Mouse (Mus musculus) myocyte (in vitro differentiated cells): ENCODE measurements at regions not wholly inside any gene's neighbourhood (a gene's known extent, or its start where the extent isn't known, plus 50 kb on each side); places are given as distances from the start of the nearest gene placed in this dataset.

Experiments
- H3K27me3 ChIP-seq: one replicate; pipeline ENCODE4 v1.6.1; 2011; ENCODE audit not compliant: control insufficient read depth, insufficient read depth, insufficient read length
- H3K36me3 ChIP-seq: one replicate; pipeline ENCODE4 v1.6.1; 2011; ENCODE audit not compliant: control insufficient read depth, insufficient read depth
- H3K4me2 ChIP-seq: one replicate; pipeline ENCODE4 v1.6.1; 2011; ENCODE audit warnings: low read depth, control low read depth
- H3K4me3 ChIP-seq: one replicate; pipeline ENCODE4 v1.5.1; 2011; ENCODE audit warnings: mild to moderate bottlenecking, control low read depth, moderate library complexity
- H3K79me2 ChIP-seq: one replicate; pipeline ENCODE4 v1.6.1; 2011; ENCODE audit not compliant: control insufficient read depth, insufficient read depth
- H3ac ChIP-seq: one replicate; pipeline ENCODE4 v1.6.1; 2011; ENCODE audit not compliant: control insufficient read depth, insufficient read length
- CEBPB ChIP-seq: IDR thresholded peaks from 2 replicates; pipeline ENCODE4 v1.6.1; 2011; ENCODE audit warnings: mild to moderate bottlenecking, moderate library complexity; ENCODE audit not compliant: poor library complexity, insufficient read depth, severe bottlenecking
- E2F4 ChIP-seq: IDR thresholded peaks from one replicate; pipeline ENCODE4 v1.6.1; 2011; ENCODE audit warnings: mild to moderate bottlenecking, control low read depth, moderate library complexity; ENCODE audit not compliant: insufficient read depth
- MAX ChIP-seq: IDR thresholded peaks from one replicate; pipeline ENCODE4 v1.6.1; 2011; ENCODE audit warnings: low read depth, mild to moderate bottlenecking, control low read depth
- MYOD1 ChIP-seq, 3 experiments: IDR thresholded peaks; one replicate each; pipeline ENCODE4 v1.6.1; 2011; ENCODE audit warnings: control low read depth in 2 of 3, low read depth in 2 of 3, mild to moderate bottlenecking in 2 of 3, moderate library complexity in 1 of 3; ENCODE audit not compliant: insufficient read length in 2 of 3, control insufficient read depth in 1 of 3
- MYOG ChIP-seq, 3 experiments: IDR thresholded peaks; one replicate each; pipeline ENCODE4 v1.6.1; 2011; ENCODE audit warnings: control low read depth in 2 of 3, low read depth in 2 of 3, mild to moderate bottlenecking in 2 of 3; ENCODE audit not compliant: insufficient read length in 2 of 3, control insufficient read depth in 1 of 3, insufficient read depth in 1 of 3
- POLR2A ChIP-seq: IDR thresholded peaks from one replicate; pipeline ENCODE4 v1.6.1; 2011; ENCODE audit warnings: low read depth, mild to moderate bottlenecking, control low read depth, moderate library complexity; ENCODE audit not compliant: insufficient read length
- POLR2AphosphoS2 ChIP-seq: IDR thresholded peaks from one replicate; pipeline ENCODE4 v1.6.1; 2011; ENCODE audit warnings: low read depth, control low read depth; ENCODE audit not compliant: insufficient read length
- REST ChIP-seq: IDR thresholded peaks from one replicate; pipeline ENCODE4 v1.6.1; 2011; ENCODE audit warnings: mild to moderate bottlenecking, control low read depth, moderate library complexity; ENCODE audit not compliant: insufficient read depth, insufficient read length
- SRF ChIP-seq: IDR thresholded peaks from one replicate; pipeline ENCODE4 v1.6.1; 2011; ENCODE audit warnings: low read depth; ENCODE audit not compliant: control insufficient read depth, insufficient read length
- TCF12 ChIP-seq: IDR thresholded peaks from one replicate; pipeline ENCODE4 v1.6.1; 2011; ENCODE audit warnings: mild to moderate bottlenecking, control low read depth; ENCODE audit not compliant: poor library complexity, insufficient read depth, severe bottlenecking
- TCF3 ChIP-seq: IDR thresholded peaks from one replicate; pipeline ENCODE4 v1.6.1; 2011; ENCODE audit warnings: low read depth, control low read depth; ENCODE audit not compliant: insufficient read length
- USF1 ChIP-seq: IDR thresholded peaks from one replicate; pipeline ENCODE4 v1.6.1; 2011; ENCODE audit warnings: low read depth, mild to moderate bottlenecking, control low read depth, moderate library complexity

GRCm38 (mm10) chr2:179370882-179371546 lies 71.2 kb upstream of the Cdh4 start:
- no peak for TF ChIP-seq SRF
- no peak for TF ChIP-seq E2F4
- no peak for TF ChIP-seq MYOD1 (IDR thresholded peaks at IDR 0.05; ENCODE audit: control insufficient read depth in 1 of 3, insufficient read length in 2 of 3, low read depth in 2 of 3)
- no peak for TF ChIP-seq POLR2AphosphoS2
- no peak for TF ChIP-seq CEBPB
- no peak for TF ChIP-seq TCF12
- H3K36me3 ChIP-seq = no peaks in the 10 kb centered on the region

GRCm38 (mm10) chr2:179371553-179371952 lies 70.7 kb upstream of the Cdh4 start:
- Histone ChIP-seq H3ac (no peak overlapping the region), H3K4me3 (no peak overlapping the region), H3K36me3 (no peaks in the 10 kb centered on the region), H3K27me3 (no peaks in the 10 kb centered on the region), H3K4me2 (no peak overlapping the region), H3K79me2 (no peaks in the 10 kb centered on the region)
- no peak for TF ChIP-seq MAX
- no peak for TF ChIP-seq USF1
- no peak for TF ChIP-seq TCF12
- TF ChIP-seq E2F4 = no peak
- no peak for TF ChIP-seq REST
- TF ChIP-seq TCF3 = no peak
- no peak for TF ChIP-seq SRF
- TF ChIP-seq CEBPB = no peak
- no peak for TF ChIP-seq MYOG (IDR thresholded peaks at IDR 0.05; ENCODE audit: control insufficient read depth in 1 of 3, insufficient read depth in 1 of 3, insufficient read length in 2 of 3, low read depth in 2 of 3)
- no peak for TF ChIP-seq POLR2A
- TF ChIP-seq MYOD1 (IDR thresholded peaks at IDR 0.05; ENCODE audit: control insufficient read depth in 1 of 3, insufficient read length in 2 of 3, low read depth in 2 of 3) = no peak
- no peak for TF ChIP-seq POLR2AphosphoS2

More at GRCm38 (mm10) chr2:179370882-179371546, 71.2 kb upstream of the Cdh4 start:
- no peak overlapping the region for H3K4me2 ChIP-seq
- H3K27me3 ChIP-seq = no peaks in the 10 kb centered on the region
- no peaks in the 10 kb centered on the region for H3K79me2 ChIP-seq
- no peak overlapping the region for H3K4me3 ChIP-seq
- no peak overlapping the region for H3ac ChIP-seq

GRCm38 (mm10) chr2:179379691-179380443 lies 62.4 kb upstream of the Cdh4 start:
- no peak overlapping the region for H3K4me2 ChIP-seq
- H3K27me3 ChIP-seq = no peaks in the 10 kb centered on the region
- no peaks in the 10 kb centered on the region for H3K36me3 ChIP-seq
- H3K4me3 ChIP-seq = no peak overlapping the region
- H3ac ChIP-seq = no peak overlapping the region
- H3K79me2 ChIP-seq = no peaks in the 10 kb centered on the region
- TF ChIP-seq REST = no peak
- TF ChIP-seq TCF12 = no peak
- no peak for TF ChIP-seq MYOD1 (IDR thresholded peaks at IDR 0.05; ENCODE audit: control insufficient read depth in 1 of 3, insufficient read length in 2 of 3, low read depth in 2 of 3)
- TF ChIP-seq SRF = no peak
- no peak for TF ChIP-seq TCF3
- TF ChIP-seq E2F4 = no peak
- no peak for TF ChIP-seq POLR2A
- no peak for TF ChIP-seq MAX
- no peak for TF ChIP-seq CEBPB
- TF ChIP-seq MYOG (IDR thresholded peaks at IDR 0.05; ENCODE audit: control insufficient read depth in 1 of 3, insufficient read depth in 1 of 3, insufficient read length in 2 of 3, low read depth in 2 of 3) = no peak
- no peak for TF ChIP-seq POLR2AphosphoS2

GRCm38 (mm10) chr2:179380444-179380705 lies 61.9 kb upstream of the Cdh4 start:
- Histone ChIP-seq H3K36me3 (no peaks in the 10 kb centered on the region), H3K4me2 (no peak overlapping the region), H3K4me3 (no peak overlapping the region), H3K27me3 (no peaks in the 10 kb centered on the region), H3ac (no peak overlapping the region), H3K79me2 (no peaks in the 10 kb centered on the region)
- no peak for TF ChIP-seq REST
- no peak for TF ChIP-seq MYOD1 (IDR thresholded peaks at IDR 0.05; ENCODE audit: control insufficient read depth in 1 of 3, insufficient read length in 2 of 3, low read depth in 2 of 3)
- TF ChIP-seq MYOG (IDR thresholded peaks at IDR 0.05; ENCODE audit: control insufficient read depth in 1 of 3, insufficient read depth in 1 of 3, insufficient read length in 2 of 3, low read depth in 2 of 3) = no peak
- no peak for TF ChIP-seq SRF
- no peak for TF ChIP-seq TCF12
- TF ChIP-seq MAX = no peak
- no peak for TF ChIP-seq POLR2AphosphoS2
- no peak for TF ChIP-seq TCF3
- no peak for TF ChIP-seq CEBPB
- TF ChIP-seq USF1 = no peak

- no peak overlapping the region for H3ac ChIP-seq
- H3K27me3 ChIP-seq = no peaks in the 10 kb centered on the region
- TF ChIP-seq USF1 = no peak
- TF ChIP-seq E2F4 = no peak
- TF ChIP-seq MYOG (IDR thresholded peaks at IDR 0.05; ENCODE audit: control insufficient read depth in 1 of 3, insufficient read depth in 1 of 3, insufficient read length in 2 of 3, low read depth in 2 of 3) = no peak
- no peak for TF ChIP-seq TCF3
- no peak for TF ChIP-seq POLR2AphosphoS2
- no peak for TF ChIP-seq REST
- no peak for TF ChIP-seq SRF
These were observed 60.3 kb upstream of the Cdh4 start for GRCm38 (mm10) chr2:179381916-179382315.

More at GRCm38 (mm10) chr2:179381916-179382315, 60.3 kb upstream of the Cdh4 start:
- Histone ChIP-seq H3K4me2 (no peak overlapping the region), H3K79me2 (no peaks in the 10 kb centered on the region), H3K4me3 (no peak overlapping the region), H3K36me3 (no peaks in the 10 kb centered on the region)
